Mouse (Mus musculus) brain, adult 2 months (tissue): ENCODE results near the gene Ccdc22.

Source experiments
- DNase-seq: peaks from one replicate; pipeline ENCODE4 v3.0.0; 2011; ENCODE audit warnings: low read depth, low spot score

The Ccdc22 gene

GRCm38 (mm10) chrX:7573176-7574086 lies 31.9 kb downstream of the Ccdc22 start, which contains the start of gene Foxp3:
Foxp3 (plus strand) TSS chrX:7573644.
- DNase-seq: no peak

GRCm38 (mm10) chrX:7572466-7572865 lies 32.9 kb downstream of the Ccdc22 start:
- no peak for DNase-seq

- DNase-seq: no peak
These were observed 33.7 kb downstream of the Ccdc22 start for GRCm38 (mm10) chrX:7571565-7572136.

GRCm38 (mm10) chrX:7570481-7571175 lies 34.7 kb downstream of the Ccdc22 start:
- no peak for DNase-seq

- no peak for DNase-seq
These were observed 37.8 kb downstream of the Ccdc22 start for GRCm38 (mm10) chrX:7567491-7567890.

- no peak for DNase-seq
These were observed 39.0 kb downstream of the Ccdc22 start for GRCm38 (mm10) chrX:7566352-7566751.

GRCm38 (mm10) chrX:7563076-7563475 lies 42.2 kb downstream of the Ccdc22 start:
- DNase-seq: no peak

GRCm38 (mm10) chrX:7553474-7553873 lies 51.8 kb downstream of the Ccdc22 start:
- peak; percentile 49 for DNase-seq
